Mouse (Mus musculus): ENCODE measurements around the gene Kdm4b.

DNA sequence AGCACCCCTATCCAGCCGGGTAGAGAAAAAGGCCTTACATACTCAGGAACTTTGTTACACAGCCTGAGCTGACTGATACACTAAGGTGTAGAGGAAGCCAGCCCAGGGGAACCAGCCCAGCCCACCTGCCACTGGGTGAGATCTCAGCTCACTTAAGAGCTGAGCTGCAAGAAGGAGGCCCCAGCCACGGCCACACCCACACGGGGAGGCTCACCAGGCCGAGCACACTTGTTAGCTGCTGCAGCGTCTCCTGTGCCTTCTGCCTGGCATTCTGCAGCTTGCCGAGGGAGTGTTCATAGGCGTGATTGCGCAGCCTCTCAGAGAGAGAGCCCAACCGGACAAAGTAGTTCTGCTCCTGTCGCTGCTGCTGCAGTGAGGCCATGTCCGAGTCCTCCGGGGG lies 44.7 kb upstream of the Kdm4b start:
- TF ChIP-seq POLR2A (IDR thresholded peaks at IDR 0.05; ENCODE audit: borderline replicate concordance, extremely low read depth, insufficient read depth, insufficient read length, poor library complexity, severe bottlenecking), result no peak
- TF ChIP-seq CTCF (IDR thresholded peaks at IDR 0.05; ENCODE audit: borderline replicate concordance, extremely low read depth, insufficient read depth, insufficient read length), result no peak

Measured in brain, embryonic 14.5 days (tissue).